Mouse (Mus musculus) brain, embryonic 18.5 days (tissue): ENCODE measurements around the gene Erfe.
A peak's percentile ranks its signal among the peaks of the same experiment; 100 is the strongest.

Experiments used
- DNase-seq: peaks from one replicate; pipeline ENCODE4 v3.0.0-alpha.2; 2012; ENCODE audit warnings: low read depth, low spot score

The Erfe gene

GRCm38 (mm10) chr1:91373414-91373835 is 7.2 kb downstream of the Erfe start:
- DNase-seq: no peak

- DNase-seq: peak; percentile 26
These were observed 14.3 kb downstream of the Erfe start for GRCm38 (mm10) chr1:91380453-91381090.

DNA sequence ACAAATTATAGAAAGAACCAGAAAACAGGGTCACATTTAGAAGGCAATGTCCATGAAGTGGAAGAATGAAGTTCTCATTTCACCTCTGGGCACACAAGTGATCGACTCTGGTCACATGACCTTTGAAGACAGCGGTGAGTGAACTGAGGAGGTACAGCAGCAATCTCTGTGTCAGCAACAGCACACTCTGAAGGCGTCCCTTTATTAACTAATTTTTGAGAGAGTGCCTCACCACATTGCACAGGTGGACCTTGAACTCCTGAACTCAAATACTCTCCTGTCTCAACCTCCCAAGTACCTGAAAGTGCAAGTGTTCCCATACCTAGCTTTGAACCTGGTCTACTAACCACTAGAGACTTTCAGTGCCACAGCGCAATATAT is 14.9 kb downstream of the Erfe start:
- DNase-seq: no peak

DNA sequence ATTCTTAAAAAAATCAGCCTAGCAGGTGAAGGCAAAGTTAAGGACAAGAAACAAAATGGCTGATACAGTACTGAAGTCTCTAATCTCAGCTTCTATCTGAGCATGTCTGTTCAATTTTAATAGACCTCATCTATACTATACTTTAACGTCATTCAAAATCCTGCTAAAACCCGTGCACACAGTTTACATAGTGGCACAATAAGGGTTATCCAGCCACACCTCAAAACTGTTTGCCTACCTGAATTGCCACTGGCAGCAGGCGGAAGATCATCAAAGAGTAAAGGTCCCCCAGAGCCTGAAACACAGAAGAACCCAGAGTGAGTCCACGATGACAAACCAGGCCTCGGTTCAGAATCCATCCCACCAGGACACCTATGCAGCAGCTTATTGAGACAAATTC is 24.1 kb downstream of the Erfe start:
- no peak for DNase-seq

GRCm38 (mm10) chr1:91397927-91398259 is 31.7 kb downstream of the Erfe start:
- DNase-seq: no peak

GRCm38 (mm10) chr1:91398260-91399062 is 32.2 kb downstream of the Erfe start, which contains the start of gene Ilkap:
TSS of gene Ilkap (minus strand) at chr1:91398815.
- DNase-seq: peak; percentile 64

GRCm38 (mm10) chr1:91404976-91405375 is 38.7 kb downstream of the Erfe start:
- DNase-seq: no peak

DNA sequence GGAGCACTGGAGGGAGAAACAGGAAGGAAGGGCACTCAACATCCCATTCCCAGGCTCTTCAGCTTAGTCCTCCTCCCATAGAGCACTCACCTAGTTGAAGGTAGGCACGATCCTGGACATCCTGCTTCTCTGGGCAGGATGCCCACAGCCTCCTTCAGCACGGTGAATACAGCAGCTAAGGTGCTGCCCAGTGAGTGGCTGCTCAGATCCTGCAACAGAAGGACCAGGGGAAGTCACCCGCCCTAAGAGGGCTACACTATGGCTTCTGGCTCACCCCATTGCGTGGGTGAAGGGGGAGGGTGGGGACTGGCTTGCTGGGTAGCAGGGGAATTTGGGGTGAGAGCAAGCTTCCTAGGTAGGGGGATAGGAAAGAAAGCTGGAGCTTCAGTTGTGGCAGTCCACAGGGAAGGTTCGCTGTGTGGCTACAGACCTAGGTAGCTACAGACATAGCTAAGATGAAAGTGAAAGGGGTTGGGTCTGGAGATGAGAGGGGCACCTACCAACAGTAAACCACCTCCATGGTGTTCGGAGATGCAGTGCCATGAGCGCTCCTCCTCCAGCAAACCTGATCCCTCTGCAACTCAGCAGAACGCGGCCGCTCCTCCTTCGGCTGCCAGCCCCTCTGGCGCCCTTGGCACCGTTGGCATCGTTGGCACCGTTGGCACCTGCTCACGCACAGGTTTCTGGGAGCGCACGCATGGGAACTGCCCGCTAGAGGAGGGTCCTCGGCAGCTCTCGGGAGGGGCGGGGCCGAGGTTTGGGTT is 39.4 kb downstream of the Erfe start:
- DNase-seq: no peak

DNA sequence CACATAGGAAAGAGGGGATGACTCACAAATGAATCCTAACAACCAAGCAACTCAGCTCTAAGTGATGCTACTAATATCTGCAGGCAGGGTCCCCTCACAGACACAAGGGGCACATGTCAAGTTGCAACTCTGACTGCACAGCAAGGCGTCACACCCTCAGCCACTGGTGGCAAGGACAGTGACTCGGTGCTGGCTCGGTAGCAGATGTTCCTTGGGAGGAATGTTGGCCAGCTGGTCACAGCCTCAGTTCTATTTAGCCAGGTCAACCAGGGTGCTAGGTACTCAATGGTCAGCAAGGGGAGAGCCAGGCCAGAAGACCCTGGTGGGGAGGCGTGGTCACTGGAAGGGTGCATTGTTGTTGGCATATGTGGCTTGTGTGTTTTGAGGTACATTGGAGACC is 41.6 kb downstream of the Erfe start:
- no peak for DNase-seq

GRCm38 (mm10) chr1:91411631-91412285 is 45.5 kb downstream of the Erfe start:
- no peak for DNase-seq

GRCm38 (mm10) chr1:91412286-91413029 is 46.2 kb downstream of the Erfe start:
- peak; percentile 12 for DNase-seq

GRCm38 (mm10) chr1:91413030-91413506 is 46.8 kb downstream of the Erfe start:
- DNase-seq: peak; percentile 93

GRCm38 (mm10) chr1:91413536-91413897 is 47.3 kb downstream of the Erfe start:
- no peak for DNase-seq

DNA sequence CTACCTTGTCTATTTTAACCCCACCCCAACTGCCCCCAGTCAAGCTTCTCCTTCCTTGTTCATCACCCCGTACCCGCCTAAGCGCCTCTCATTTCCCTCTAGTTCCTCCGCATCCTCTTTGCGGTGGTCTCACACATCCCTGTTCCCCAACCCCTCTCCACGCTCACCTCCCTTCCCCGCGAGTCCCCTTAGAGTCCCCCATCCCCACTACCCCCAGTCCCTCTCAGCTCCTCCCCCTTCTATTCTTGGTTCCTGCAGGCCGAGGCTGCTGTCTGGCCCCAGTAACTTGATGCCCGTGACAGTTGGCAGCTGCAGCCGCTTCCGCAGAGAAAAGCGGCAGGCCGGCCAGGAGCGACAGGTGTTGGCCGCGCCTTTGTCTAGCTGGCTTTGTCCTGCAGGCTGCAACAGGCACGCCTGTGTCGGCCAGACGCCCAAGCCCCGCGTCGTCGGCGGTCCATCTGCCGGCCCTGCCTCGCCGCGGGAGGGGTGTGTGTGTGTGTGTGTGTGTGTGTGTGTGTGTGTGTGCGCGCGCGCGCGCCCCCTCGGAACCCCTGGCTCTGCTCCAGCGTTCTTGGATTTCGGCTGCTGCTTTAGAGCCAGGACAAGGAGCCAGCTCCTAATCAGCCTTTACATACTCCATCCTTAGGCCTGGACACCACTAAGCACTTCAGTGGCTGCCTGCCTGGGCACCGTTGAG is 47.8 kb downstream of the Erfe start, which contains the start of gene Hes6:
Hes6 (minus strand) TSS at position 141 of the 697 bp plus-strand sequence.
- DNase-seq: peak; percentile 52

DNA sequence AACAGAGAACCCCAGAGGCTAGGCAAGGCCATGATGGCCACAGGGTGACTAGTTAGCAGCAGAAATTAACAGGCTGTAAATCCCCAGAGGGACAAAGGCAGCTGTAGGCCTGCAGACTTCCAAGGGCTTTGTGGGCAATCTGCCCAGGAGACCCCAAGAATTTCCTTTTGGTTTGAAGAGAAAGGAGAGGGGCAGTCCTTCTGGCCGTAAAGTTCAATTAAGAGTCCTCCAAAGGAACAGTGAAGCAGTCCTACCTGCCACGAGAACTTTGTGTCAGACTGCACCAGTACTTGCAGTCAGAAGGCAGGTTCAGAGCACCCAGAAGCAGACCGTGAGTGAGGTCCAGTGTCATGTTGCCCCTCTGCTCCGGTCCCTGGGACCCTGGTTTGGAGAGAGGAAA is 48.7 kb downstream of the Erfe start:
- DNase-seq: peak; percentile 20

GRCm38 (mm10) chr1:91415311-91415710 is 49.1 kb downstream of the Erfe start:
- no peak for DNase-seq

GRCm38 (mm10) chr1:91417991-91418390 is 51.8 kb downstream of the Erfe start:
- no peak for DNase-seq

GRCm38 (mm10) chr1:91419862-91420600 is 53.8 kb downstream of the Erfe start:
- DNase-seq: no peak

- no peak for DNase-seq
These were observed 54.4 kb downstream of the Erfe start for GRCm38 (mm10) chr1:91420601-91421065.
